Comparison of ENCODE assay signal across 28 mouse cellular contexts in the genomic region with DNA sequence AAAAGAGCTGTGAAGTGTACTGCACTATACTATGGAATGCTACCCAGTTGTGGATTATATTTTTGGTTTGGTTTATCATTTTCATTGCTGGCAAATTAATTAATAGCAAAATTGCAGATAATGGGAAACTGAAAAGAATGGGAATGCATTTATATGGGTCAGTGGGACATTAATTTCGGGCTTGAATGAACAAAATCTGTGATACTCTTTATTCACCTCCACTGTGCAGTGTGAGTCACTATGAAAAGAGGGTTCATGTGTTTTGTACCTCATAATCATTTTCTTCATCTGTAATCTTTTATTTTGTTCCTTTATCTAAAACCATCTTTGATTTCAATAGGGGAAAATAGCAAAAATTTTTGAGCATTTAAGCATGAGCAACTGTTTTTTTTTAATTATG.
"Had no signal": no experiment of that assay in that cellular context is flagged by ENCODE, and none has a peak within 500 bp of the region (broad histone marks: within the 10 kb centered on the region; RNA-seq: fewer than 3 reads in every experiment).

No protein-coding gene starts in this region.

- H3K4me3 ChIP-seq: left cerebral cortex, adult 2 months; limb, embryonic 10.5 days; limb, embryonic 12.5 days; limb, embryonic 13.5 days; limb, embryonic 15.5 days; liver, embryonic 12.5 days; liver, embryonic 13.5 days; liver, embryonic 15.5 days; lung, embryonic 15.5 days; megakaryocyte, embryonic 14.5 days; midbrain, embryonic 10.5 days; midbrain, embryonic 12.5 days; midbrain, embryonic 13.5 days; midbrain, embryonic 15.5 days; myocyte had no signal

- H3K27me3 ChIP-seq: limb, embryonic 12.5 days; limb, embryonic 13.5 days; limb, embryonic 15.5 days; liver, embryonic 12.5 days; liver, embryonic 13.5 days; liver, embryonic 15.5 days; lung, embryonic 15.5 days; megakaryocyte, embryonic 14.5 days; midbrain, embryonic 12.5 days; midbrain, embryonic 13.5 days; midbrain, embryonic 15.5 days had no signal

- DNase-seq: left cerebral cortex, postnatal 4 days; liver; liver, embryonic 13.5 days; liver, postnatal 0 days; lung, adult 18-20 months; lung, adult 2 months; lung, embryonic 14.5 days; lung, postnatal 10 days; lung, postnatal 14 days; lung, postnatal 36 days; lung, postnatal 4 days; midbrain, embryonic 14.5 days had no signal

- H3K4me1 ChIP-seq: limb, embryonic 10.5 days; limb, embryonic 12.5 days; limb, embryonic 13.5 days; limb, embryonic 15.5 days; liver, embryonic 12.5 days; liver, embryonic 13.5 days; liver, embryonic 15.5 days; lung, embryonic 15.5 days; megakaryocyte, embryonic 14.5 days; midbrain, embryonic 10.5 days; midbrain, embryonic 12.5 days; midbrain, embryonic 13.5 days; midbrain, embryonic 15.5 days had no signal

- H3K27ac ChIP-seq: left cerebral cortex, adult 2 months; limb, embryonic 10.5 days; limb, embryonic 12.5 days; limb, embryonic 13.5 days; limb, embryonic 15.5 days; liver, embryonic 12.5 days; liver, embryonic 13.5 days; liver, embryonic 14.5 days; liver, embryonic 15.5 days; lung, embryonic 15.5 days; macrophage; midbrain, embryonic 10.5 days; midbrain, embryonic 12.5 days; midbrain, embryonic 13.5 days; midbrain, embryonic 15.5 days had no signal

- H3K9me3 ChIP-seq: limb, embryonic 10.5 days; limb, embryonic 12.5 days; limb, embryonic 13.5 days; limb, embryonic 15.5 days; liver, embryonic 12.5 days; liver, embryonic 13.5 days; liver, embryonic 15.5 days; lung, embryonic 15.5 days; megakaryocyte, embryonic 14.5 days; midbrain, embryonic 10.5 days; midbrain, embryonic 12.5 days; midbrain, embryonic 13.5 days; midbrain, embryonic 15.5 days had no signal

- H3K36me3 ChIP-seq: limb, embryonic 10.5 days; limb, embryonic 12.5 days; limb, embryonic 13.5 days; limb, embryonic 15.5 days; liver, embryonic 12.5 days; liver, embryonic 13.5 days; liver, embryonic 15.5 days; lung, embryonic 15.5 days; midbrain, embryonic 10.5 days; midbrain, embryonic 12.5 days; midbrain, embryonic 13.5 days; midbrain, embryonic 15.5 days had no signal
